Mouse (Mus musculus) limb, embryonic 15.5 days (tissue): ENCODE measurements around the gene Lhx6. TPM values are rescaled to one million over a fixed set of nuclear protein-coding genes. Genes with fewer than 3 reads are reported as not detected.

Experiments used
- polyA plus RNA-seq: library from polyadenylated mRNA; unstranded; fragments of >200 nt; fragmentation: Nextera tagmentation; extraction: Ambion mirVana; gene quantifications from 2 replicates; pipeline ENCODE4 v1.2.1, GENCODE M21; 2015

The Lhx6 gene
- polyA plus RNA-seq, 1 experiment from 2014 or later = 0.65 TPM

Other genes starting within 250 kb of the Lhx6 start
- 0.77 and 1.0 TPM in 2 replicates for gene Ttll11, start 125.5 kb downstream of the Lhx6 start, polyA plus RNA-seq
- 210 and 231 TPM in 2 replicates for gene Ndufa8, start 56.0 kb downstream of the Lhx6 start, polyA plus RNA-seq
- 0.52 TPM in 1 of 2 replicates, not detected in the other for gene Morn5, start 56.0 kb downstream of the Lhx6 start, polyA plus RNA-seq
- 27.3 and 30.1 TPM in 2 replicates for gene Mrrf, start 31.0 kb upstream of the Lhx6 start, polyA plus RNA-seq
- gene Rbm18, start 31.4 kb upstream of the Lhx6 start, polyA plus RNA-seq = 68.7 and 69.3 TPM in 2 replicates
- gene Ptgs1, start 125.0 kb upstream of the Lhx6 start, polyA plus RNA-seq = 21.8 and 23.0 TPM in 2 replicates